Mouse (Mus musculus): ENCODE data around the gene Hist3h2ba.
"Not testable (repeated sequence)": the region's sequence is repeated elsewhere in the genome, so short reads cannot be mapped to it uniquely, and the experiment has no call there.

Gene Hist3h2ba

DNA sequence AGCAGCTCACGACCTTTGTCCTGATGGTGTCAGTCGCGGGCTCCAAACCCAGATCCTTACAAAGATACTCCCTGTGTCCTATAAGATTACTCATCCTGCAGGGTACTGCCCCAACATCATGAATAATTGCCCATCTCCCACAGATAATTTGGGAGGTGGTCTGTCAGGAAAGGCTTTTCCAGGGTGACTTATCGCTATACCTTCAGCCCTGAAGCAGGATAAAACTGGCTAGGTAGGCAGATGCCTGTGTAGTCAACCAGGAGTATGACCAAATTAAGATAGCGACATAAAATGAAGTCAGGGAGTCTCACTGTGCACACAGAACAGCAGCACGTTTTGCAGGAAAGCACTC, 9.7 kb upstream of the Hist3h2ba start:
- DNase-seq, result no peak

DNA sequence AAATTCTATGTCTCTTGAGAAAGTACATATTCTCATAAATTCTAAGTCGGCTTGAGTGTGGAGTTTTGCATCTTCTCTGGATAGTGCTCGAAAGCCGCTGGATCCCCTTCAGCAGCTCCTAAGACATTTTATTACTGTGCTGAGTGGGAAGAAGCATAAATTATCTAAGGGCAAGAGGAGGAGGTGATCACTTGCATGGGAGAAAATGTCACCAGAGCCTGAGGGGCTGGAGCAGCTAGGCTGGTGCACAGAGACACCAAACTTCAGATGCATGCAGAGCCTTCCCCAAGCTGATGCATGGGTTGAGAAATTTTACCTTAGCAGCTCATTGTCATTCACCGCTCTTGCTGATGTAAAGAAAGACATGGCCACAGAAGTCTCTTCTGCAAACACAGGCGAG, 4.6 kb upstream of the Hist3h2ba start:
- DNase-seq, result no peak

- DNase-seq, result no peak
Measured at GRCm38 (mm10) chr11:58947306-58947705, 1.4 kb upstream of the Hist3h2ba start.

GRCm38 (mm10) chr11:58947798-58948528, 757 bp upstream of the Hist3h2ba start:
- no peak for DNase-seq

DNA sequence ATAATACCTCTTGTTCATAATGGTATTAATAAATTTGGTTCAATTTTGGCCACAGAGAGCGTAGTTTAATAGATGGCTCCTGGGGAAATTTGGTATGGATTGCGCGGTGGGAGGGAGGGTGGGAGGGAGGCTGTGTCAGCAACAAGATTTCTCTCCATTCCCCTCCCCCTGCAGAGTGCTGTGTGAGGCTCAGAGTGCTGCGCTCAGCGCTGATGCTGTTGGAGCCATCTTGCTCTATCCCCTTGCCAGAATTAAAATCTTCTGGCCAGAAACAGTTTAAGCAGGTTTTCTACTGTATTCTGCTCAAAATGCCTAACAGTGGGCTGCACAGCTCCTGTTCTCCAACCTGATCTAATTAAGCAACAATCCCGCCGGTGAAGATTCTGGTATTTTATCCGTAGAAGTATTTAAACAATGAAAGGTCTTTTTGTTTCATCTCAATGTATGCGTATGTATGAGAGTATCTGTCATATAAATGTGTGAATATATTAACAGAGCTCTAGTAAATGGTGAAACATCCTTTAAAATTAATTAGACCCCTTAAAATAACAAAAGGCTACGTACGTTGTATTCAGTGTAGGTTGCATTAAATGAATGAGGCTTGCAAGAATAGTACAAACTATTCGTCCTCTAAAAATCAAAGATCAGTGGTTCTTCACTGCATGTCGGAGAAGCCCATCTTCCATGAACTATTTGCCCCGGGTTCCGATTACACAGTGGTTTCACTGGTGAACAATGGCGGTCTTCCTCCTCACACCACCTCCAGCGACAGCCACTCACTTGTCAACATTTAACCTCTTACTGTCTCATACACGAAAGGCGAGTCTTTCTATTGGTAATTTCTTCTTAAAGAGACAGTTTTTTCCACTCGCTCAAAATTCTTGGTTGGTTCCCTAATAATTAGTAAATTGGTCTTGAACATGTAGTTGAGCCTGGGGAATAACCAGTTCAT, 1.0 kb downstream of the Hist3h2ba start:
- DNase-seq, result no peak

GRCm38 (mm10) chr11:58951210-58951609, 2.5 kb downstream of the Hist3h2ba start:
- no peak for DNase-seq

DNA sequence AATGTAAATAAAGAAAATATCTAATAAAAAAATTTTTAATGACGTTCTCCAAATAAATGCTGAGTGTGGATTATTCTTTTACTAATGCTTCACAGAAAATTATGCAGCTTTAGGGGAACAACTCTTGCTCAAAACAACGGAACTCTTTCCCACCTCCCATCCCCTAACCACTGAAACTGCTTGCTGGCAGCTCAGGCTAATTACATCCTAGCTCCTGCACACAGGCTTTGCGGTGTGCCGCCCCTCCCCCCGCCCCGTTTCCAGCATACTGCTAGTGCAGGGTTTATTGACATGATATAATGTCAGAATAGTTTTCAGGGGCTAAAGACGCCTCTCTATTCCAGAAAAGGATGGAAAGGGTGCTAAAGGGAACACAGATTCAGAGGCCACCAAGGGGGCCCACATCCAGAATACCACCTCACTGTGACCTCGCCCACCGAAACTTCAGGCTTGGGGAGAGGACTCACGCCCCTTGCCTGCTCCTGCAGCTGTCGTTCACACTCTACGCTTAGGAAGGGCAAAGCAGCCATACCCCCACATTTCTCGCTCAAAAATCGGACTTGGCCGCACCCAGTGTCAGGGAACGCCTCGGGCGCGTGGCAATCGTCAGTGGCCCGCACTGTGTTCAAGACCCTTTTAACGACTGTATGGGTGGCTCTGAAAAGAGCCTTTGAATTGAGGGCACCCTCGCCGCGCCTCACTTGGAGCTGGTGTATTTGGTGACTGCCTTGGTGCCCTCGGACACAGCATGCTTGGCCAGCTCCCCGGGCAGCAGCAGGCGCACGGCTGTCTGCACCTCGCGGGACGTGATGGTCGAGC, 4.8 kb downstream of the Hist3h2ba start:
- peak; percentile 39 to 49 for DNase-seq

DNA sequence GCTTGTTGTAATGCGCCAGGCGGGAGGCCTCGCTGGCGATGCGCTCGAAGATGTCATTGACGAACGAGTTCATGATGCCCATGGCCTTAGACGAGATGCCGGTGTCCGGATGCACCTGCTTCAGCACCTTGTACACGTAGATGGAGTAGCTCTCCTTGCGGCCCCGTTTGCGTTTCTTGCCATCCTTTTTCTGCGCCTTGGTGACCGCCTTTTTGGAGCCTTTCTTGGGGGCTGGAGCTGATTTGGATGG, 5.4 kb downstream of the Hist3h2ba start:
- DNase-seq, result not testable (repeated sequence)

- DNase-seq, result peak; percentile 66 to 90
Measured at GRCm38 (mm10) chr11:58954420-58955142, 5.9 kb downstream of the Hist3h2ba start, which contains the start of the genes Hist3h2a and Trim17. Gene Hist3h2a (plus strand): TSS chr11:58954685. Gene Trim17 (plus strand): TSS chr11:58954685.

DNA sequence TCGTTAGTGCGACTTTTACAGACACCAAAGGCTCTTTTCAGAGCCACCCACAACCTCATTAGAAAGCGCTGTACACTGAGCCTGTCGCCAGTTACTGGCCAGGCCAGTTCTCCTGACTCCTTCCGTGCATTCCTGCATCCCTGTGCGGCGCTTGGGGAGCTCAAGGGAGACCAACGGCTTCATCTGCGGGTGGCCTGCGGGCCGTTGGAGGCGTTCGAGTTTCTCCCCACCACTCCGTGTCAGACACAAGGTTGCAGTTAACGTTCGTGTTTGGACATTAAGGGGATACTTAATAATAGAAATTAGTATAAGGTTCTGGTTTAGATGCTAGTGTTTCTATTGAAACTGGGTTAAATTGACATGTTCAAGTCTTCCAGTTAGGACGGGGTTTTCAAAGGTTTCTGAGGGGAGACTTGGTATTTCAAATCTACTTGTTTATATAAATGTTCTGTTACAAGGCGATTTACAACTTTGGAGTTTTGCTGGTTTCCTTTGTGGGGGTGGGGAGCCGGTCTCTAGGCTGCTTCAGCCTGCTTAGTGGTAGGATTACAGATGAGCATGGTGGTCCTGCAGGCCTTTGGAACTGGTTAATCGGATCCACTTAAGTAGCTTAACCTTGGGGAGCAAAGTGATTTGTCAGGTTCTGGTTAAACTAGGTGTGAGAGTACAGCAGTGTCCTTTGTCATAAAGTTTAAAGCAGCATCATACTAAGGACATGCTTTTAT, 6.6 kb downstream of the Hist3h2ba start:
- DNase-seq, result no peak

DNA sequence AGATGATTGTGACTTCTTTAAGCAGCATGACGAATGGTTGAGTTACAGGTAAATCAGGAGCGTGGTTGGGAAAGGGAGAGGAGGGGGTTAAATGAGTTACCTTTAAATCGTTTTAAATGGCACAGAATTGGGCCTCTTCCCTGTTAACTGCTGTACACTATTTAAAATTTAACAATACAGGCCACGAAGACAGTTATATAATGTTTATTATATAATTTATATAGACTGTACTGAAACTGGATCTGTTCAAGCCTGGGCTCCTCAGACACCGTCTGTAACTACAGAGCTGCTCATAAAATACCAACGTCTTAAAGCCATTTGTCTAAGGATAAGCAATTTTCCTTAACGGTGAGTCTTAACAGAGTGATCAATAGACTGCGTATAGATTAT, 7.1 kb downstream of the Hist3h2ba start:
- no peak for DNase-seq

GRCm38 (mm10) chr11:58957226-58957914, 8.7 kb downstream of the Hist3h2ba start:
- no peak for DNase-seq

DNA sequence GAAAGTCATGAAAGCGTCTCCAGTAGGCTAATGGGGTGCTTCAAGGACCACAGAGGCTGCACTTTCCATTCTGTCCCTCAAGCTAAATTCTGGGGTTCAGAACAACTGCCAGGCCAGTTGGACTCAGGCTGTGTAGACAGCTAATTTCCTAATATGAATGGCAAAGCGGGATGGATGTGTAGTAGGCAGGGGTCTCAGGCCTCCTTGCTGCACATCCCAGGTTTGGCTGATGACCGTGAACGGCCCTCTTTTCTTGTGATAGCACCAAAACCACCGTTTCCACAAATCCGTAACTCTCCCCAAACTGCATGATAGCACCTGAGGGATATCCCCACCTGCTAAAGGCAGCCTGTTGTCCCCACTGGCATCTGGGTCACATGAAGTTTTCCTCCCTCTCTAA, 9.8 kb downstream of the Hist3h2ba start:
- no peak for DNase-seq

DNA sequence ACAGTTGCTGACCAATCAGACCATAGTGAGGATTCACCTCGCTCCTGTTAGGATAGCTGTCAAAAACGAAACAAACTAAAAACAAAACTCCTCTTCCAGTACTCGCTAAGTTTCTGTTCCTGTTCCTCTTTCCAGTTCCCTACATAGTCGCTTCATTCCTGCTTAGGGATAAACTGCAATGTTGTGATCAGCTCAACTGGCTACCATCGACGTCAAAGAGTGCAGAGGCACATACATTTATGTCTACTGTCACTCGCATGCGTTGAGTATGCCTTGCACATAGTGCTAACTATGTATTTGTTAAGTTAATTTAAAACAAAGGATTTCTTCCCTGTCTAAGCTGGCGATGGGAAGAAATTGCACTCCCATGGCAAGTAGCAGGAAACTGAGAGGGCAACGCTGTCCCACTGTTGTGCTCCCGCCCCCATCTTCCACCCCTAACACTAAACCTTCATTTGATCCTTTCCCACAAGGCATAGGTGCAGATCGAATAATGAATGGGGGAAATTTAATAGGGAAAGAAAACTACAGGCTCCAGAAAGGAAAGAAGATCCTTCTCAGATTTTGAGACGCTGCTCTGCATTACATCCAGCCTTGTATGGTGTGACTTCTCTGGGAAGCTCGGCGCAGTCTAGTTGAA, 10.6 kb downstream of the Hist3h2ba start:
- DNase-seq, result no peak

DNA sequence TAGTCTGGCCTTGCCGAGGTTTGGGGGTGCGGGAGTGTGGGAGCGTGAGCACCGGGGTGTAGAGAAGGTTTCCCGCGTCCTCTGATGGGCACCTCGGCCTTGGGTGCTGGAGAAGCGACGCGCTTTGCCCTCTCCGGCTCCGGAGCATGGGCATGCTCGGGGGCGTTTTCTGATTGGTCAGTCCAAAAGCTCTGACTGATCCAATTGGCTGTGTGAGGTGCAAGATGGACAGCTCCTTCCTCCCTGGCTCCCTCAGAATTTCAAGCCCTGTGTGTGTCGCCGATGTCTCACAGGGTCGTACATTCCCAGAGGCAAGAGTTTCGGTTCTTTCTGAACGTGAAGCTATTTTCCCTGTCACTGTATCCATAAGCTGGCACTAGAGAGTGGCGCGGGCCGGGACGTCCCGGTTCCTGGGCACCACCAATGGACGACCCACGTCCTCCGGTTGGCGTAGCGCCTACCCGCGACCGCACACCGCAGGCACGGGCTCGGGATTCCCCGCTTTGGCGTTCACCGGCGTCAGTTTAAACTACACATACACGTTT, 11.3 kb downstream of the Hist3h2ba start:
- peak in 1 of 2 experiments; percentile 70 for DNase-seq

- no peak for DNase-seq
Measured at GRCm38 (mm10) chr11:58961364-58962177, 12.9 kb downstream of the Hist3h2ba start.

- DNase-seq, result no peak
Measured at GRCm38 (mm10) chr11:58963543-58963942, 14.8 kb downstream of the Hist3h2ba start.

DNA sequence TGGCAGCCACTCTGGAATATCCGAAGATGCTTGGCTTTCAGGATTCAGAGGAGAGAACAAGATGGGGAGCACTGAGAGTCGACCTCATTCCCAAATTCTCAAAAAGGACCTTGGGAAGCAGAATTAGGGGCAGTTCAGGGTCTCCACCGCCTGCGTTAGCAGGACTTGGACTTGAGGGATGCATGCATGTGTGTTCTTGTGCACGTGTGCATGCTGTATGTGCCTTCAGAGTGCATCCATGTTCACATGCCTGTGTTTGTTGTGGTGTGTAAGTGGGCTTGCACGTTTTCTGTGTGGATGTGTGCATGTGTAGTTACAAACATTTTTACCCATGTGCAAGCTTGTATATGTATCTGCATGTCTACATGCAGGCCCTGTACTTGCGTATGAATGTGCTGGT, 15.5 kb downstream of the Hist3h2ba start:
- no peak for DNase-seq

- no peak for DNase-seq
Measured at GRCm38 (mm10) chr11:58965001-58965760, 16.5 kb downstream of the Hist3h2ba start.
